Mouse (Mus musculus): Measurements from ENCODE around the gene Icmt. TPM values are rescaled to one million over a fixed set of nuclear protein-coding genes. Genes with fewer than 3 reads are reported as not detected.

Gene Icmt
- polyA plus RNA-seq, 1 experiment from 2014 or later, result 26.9 TPM

DNA sequence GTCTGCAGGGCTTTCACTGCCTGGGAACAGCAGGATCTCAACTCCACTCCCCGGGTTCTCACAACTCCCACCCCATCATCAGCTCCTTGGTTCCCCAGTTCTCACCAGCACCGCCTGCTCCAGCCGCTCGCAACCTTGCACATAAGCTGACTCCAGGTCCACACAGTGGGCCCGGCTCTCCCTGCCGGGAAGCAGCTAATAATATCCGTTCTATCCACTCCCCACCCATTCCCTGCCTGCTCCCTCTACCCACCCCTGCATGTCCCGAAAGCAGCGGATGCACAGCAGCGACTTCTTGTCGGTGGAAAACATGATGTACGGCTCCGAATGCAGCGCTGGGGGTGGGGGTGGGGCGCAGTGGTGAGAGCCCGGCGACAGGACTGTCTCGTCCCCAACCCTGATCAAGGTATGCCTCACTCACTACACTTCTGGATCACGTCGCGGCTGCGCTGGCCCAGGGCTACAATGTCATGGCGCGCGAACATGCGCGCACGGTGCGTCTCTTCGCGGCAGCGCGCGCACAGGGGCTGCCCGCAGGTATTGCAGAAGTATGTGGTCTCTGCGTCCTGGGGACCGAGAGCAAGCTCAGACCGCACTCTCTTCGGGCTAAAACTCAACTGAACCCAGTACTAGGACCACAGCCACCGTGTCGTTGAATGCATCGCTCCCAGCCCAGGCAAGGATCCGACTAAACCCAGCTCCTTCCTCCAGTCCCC is 18.6 kb downstream of the Icmt start:
- Histone ChIP-seq H3K27me3 (replicated peaks; ENCODE audit: control insufficient read depth, insufficient read depth, low read length) (peaks cover 83% of the 10 kb centered on the region), H3K4me1 (ENCODE audit: control insufficient read depth, insufficient read depth, low read length) (peaks cover 9% of the 10 kb centered on the region), H3K9ac (ENCODE audit: low read depth, low read length) (peak overlapping the region; percentile 34; the same call in 1 of the 2 replicates), H3K4me2 (ENCODE audit: low read depth, low read length) (peak overlapping the region; percentile 53), H3K4me3 (ENCODE audit: low read depth, low read length) (peak overlapping the region; percentile 35), H3K9me3 (ENCODE audit: control insufficient read depth, low read length) (no peaks in the 10 kb centered on the region), H3K27ac (replicated peaks; ENCODE audit: low read depth, low read length) (no peak overlapping the region), H3K36me3 (ENCODE audit: control insufficient read depth, insufficient read depth, low read length) (no peaks in the 10 kb centered on the region)
- DNase-seq (ENCODE audit: low spot score) (no peak), ATAC-seq (ENCODE audit: low read depth) (no peak)
- under 1% methylated on average over 43 of the region's 43 CpGs for WGBS

DNA sequence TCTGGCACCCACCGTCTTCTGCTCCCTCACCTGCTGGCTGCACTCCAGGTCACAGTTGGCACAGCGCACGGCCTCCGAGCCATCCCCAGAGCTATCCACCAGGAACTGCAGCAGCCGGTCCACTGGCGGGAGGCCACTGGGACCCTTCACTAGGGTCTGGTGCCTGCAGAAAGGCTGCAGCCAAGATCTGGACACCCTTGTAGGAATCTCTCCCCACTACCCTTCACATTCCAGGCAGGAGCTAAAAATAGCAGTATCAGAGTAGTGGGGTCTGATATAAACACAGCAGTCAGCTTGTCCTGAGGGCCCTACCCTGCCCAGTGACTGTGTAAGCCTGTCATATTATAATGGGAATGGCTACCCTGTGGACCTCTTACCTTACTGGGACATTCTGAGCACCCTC is 20.6 kb downstream of the Icmt start:
- H3K27me3 ChIP-seq (replicated peaks; ENCODE audit: control insufficient read depth, insufficient read depth, low read length), result peaks cover 63% of the 10 kb centered on the region
- ATAC-seq (ENCODE audit: low read depth) (no peak), DNase-seq (ENCODE audit: low spot score) (no peak)
- no peak overlapping the region for H3K9ac ChIP-seq (ENCODE audit: low read depth, low read length)
- peaks cover 6% of the 10 kb centered on the region; the same call in 1 of the 2 replicates for H3K4me1 ChIP-seq (ENCODE audit: control insufficient read depth, insufficient read depth, low read length)
- 83% methylated on average over 6 of the region's 6 CpGs for WGBS
- no peak overlapping the region for H3K4me2 ChIP-seq (ENCODE audit: low read depth, low read length)
- no peak overlapping the region for H3K4me3 ChIP-seq (ENCODE audit: low read depth, low read length)
- no peaks in the 10 kb centered on the region for H3K9me3 ChIP-seq (ENCODE audit: control insufficient read depth, low read length)
- H3K36me3 ChIP-seq (ENCODE audit: control insufficient read depth, insufficient read depth, low read length), result no peaks in the 10 kb centered on the region
- H3K27ac ChIP-seq (replicated peaks; ENCODE audit: low read depth, low read length), result no peak overlapping the region

DNA sequence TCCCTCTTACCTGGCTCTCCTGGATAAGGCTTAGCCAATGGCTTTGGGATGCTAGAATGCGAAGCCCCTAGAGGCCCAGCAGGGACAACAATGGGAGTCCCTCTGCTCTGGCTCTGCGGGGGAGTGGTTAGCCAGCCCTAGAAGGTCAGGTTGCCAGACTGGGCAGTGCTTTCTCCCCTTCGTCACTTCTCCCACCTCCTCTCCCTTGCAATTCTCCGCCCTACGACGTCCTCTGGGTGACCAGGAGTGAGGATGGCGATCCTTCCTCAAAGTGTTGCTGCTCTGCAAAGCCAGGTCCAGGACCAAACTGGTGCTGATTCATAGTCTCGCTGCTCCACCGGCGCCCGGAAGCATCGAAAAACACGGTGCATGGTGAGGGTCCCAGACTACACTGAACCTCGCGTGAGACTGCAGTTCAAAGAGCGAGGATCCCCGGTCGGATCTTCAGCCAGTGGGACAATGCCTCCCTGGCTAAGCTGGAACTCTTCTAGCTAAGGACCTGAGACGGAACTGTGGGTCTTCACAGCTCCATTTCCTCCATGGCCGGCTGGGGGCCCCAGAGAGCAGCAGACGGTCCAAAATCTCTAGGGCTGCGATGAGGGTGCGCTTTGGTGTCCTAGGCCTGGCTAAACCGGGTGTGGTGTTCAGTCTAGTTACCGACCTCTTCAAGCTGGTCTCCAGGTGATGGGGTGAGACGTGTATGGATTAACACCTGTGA is 21.6 kb downstream of the Icmt start, which contains the start of gene Rnf207:
Rnf207 (minus strand) TSS at position 477 of the 718 bp plus-strand sequence.
- H3K9me3 ChIP-seq (ENCODE audit: control insufficient read depth, low read length), result no peaks in the 10 kb centered on the region
- H3K36me3 ChIP-seq (ENCODE audit: control insufficient read depth, insufficient read depth, low read length), result no peaks in the 10 kb centered on the region
- DNase-seq (ENCODE audit: low spot score), result no peak
- H3K4me2 ChIP-seq (ENCODE audit: low read depth, low read length), result peak within 1 kb of the TSS; percentile 47
- no peak within 1 kb of the TSS; the same call in 1 of the 2 replicates for H3K9ac ChIP-seq (ENCODE audit: low read depth, low read length)
- ATAC-seq (ENCODE audit: low read depth), result no peak
- H3K27me3 ChIP-seq (replicated peaks; ENCODE audit: control insufficient read depth, insufficient read depth, low read length), result peaks cover 53% of the 10 kb centered on the region
- 4% methylated on average over 26 of the region's 26 CpGs for WGBS
- peaks cover under 1% of the 10 kb centered on the region; the same call in 1 of the 2 replicates for H3K4me1 ChIP-seq (ENCODE audit: control insufficient read depth, insufficient read depth, low read length)
- H3K4me3 ChIP-seq (ENCODE audit: low read depth, low read length), result peak within 1 kb of the TSS; percentile 10; the same call in 1 of the 2 replicates
- no peak within 1 kb of the TSS for H3K27ac ChIP-seq (replicated peaks; ENCODE audit: low read depth, low read length)

DNA sequence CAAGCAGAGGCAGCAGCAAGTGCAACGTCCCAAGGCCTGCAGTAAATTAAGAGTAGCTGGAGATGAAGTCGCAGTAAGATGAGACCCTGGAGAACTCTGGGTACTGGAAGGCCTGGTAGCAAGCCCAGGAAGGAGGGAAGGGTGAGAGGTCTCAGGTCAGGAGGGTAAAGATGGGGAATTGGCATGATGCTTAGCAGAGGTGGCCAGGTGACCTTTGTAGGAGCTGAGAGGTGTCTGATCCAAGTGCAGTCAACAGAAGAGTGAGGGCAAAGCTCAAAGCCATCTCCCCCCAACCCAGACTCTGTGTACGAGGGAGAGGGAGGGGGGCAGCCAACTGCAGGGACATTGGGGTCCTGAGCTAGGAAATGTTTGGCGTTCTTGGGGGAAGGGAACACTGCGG is 24.4 kb downstream of the Icmt start:
- Histone ChIP-seq H3K9ac (ENCODE audit: low read depth, low read length) (no peak overlapping the region), H3K4me2 (ENCODE audit: low read depth, low read length) (no peak overlapping the region), H3K36me3 (ENCODE audit: control insufficient read depth, insufficient read depth, low read length) (no peaks in the 10 kb centered on the region), H3K9me3 (ENCODE audit: control insufficient read depth, low read length) (no peaks in the 10 kb centered on the region), H3K4me1 (ENCODE audit: control insufficient read depth, insufficient read depth, low read length) (peaks cover 1% of the 10 kb centered on the region; the same call in 1 of the 2 replicates), H3K27me3 (replicated peaks; ENCODE audit: control insufficient read depth, insufficient read depth, low read length) (peaks cover 26% of the 10 kb centered on the region), H3K4me3 (ENCODE audit: low read depth, low read length) (no peak overlapping the region), H3K27ac (replicated peaks; ENCODE audit: low read depth, low read length) (no peak overlapping the region)
- 45% methylated on average over 5 of the region's 5 CpGs for WGBS
- no peak for ATAC-seq (ENCODE audit: low read depth)
- no peak for DNase-seq (ENCODE audit: low spot score)

DNA sequence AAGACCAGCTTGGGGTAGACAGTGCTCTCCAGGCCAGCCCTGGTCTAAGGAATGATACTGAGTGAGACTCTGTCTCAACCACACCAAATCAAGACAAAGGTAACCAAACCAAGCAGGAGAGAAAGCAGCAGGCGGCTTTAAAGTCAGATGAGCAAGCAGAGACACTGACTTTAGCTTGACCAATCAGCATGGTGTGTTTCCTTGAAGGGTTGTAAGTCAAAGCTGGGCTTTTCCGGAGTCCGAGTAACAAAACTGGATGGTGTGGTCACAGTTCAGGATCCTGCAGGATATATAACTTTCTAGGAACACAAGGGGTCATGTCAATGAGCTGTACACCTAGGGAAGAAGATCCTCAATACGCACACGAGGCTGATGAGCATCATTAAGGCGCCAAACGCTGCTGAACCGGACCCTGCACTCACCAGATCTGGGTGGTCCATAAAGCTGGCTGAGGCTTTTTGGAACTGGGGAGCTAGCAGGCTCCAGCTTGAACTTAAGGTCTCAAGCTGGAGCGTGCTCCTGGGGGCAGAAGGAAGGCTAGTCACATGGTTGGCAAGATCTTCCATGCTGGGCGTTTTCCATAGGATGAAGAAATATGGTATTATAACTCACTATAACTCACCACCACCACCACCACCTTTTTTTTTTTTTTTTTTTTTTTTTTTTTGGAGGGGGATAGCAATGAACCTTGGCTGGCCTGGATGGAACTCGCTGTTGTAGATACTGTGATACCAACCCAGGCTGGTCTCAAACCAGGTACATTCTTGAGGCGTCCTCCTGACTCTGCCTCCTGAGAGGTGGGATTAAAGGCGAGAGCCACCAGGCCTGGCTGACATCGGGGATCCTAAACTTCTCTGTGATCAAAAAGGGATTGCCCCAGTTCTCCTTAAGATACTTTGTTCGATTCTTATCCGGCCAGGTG is 27.9 kb downstream of the Icmt start:
- no peaks in the 10 kb centered on the region for H3K27me3 ChIP-seq (replicated peaks; ENCODE audit: control insufficient read depth, insufficient read depth, low read length)
- WGBS, result 54% methylated on average over 16 of the region's 16 CpGs
- H3K9me3 ChIP-seq (ENCODE audit: control insufficient read depth, low read length), result no peaks in the 10 kb centered on the region
- peaks cover 12% of the 10 kb centered on the region for H3K4me1 ChIP-seq (ENCODE audit: control insufficient read depth, insufficient read depth, low read length)
- no peak for DNase-seq (ENCODE audit: low spot score)
- H3K9ac ChIP-seq (ENCODE audit: low read depth, low read length), result peak overlapping the region; percentile 45; the same call in 1 of the 2 replicates
- H3K4me2 ChIP-seq (ENCODE audit: low read depth, low read length), result peak overlapping the region; percentile 46
- no peak overlapping the region; the same call in 1 of the 2 replicates for H3K27ac ChIP-seq (replicated peaks; ENCODE audit: low read depth, low read length)
- peaks cover 25% of the 10 kb centered on the region for H3K36me3 ChIP-seq (ENCODE audit: control insufficient read depth, insufficient read depth, low read length)
- peak overlapping the region; percentile 99 for H3K4me3 ChIP-seq (ENCODE audit: low read depth, low read length)
- peak; percentile 13; the same call in 1 of the 2 replicates for ATAC-seq (ENCODE audit: low read depth)

DNA sequence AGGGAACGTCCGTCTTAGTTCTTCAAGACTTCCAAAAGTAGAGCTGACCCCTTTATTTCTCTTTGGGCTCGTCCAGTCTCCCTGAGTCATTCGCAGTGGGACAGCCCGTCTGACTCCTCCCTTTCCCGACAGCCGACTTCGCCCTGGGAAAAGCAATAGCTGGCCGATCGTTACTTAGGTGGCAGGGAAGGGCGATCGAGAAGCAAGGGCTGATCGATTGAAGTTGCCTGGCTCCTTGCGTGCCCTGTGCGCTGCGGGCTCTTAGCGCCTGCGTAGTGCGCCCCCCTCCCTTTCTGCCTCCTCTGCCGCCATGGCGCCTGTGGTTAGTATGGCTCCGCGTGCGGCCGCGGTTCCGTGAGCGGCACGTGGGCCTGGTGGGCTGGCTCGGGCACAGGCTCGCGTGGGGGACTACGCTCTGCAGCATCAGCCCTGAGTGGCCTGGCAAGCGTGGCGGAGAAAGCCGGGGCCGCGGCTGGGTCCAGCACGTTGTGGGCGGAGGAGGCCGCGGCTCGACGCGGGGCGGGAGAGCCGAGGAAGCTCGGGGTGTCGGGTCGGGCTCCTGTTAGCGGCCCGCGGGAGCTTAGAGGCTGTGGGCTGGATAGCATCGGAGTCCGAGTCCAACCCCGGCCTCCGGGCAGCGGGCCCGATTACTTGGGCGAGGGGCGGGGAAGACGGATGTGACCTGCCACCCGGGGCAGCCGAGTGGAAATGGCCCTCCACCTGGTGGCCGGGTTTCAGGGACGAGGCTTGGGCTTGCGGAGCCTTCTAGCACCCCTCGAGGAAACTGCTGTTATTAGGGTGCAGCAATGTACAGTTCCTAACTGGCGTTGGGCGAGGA is 28.8 kb downstream of the Icmt start, which contains the start of gene Rpl22:
Rpl22 (plus strand) TSS at position 169 of the 838 bp plus-strand sequence.
- 0% methylated on average over 30 of the region's 70 CpGs for WGBS
- Histone ChIP-seq H3K9ac (ENCODE audit: low read depth, low read length) (peak within 1 kb of the TSS; percentile 98), H3K4me1 (ENCODE audit: control insufficient read depth, insufficient read depth, low read length) (peaks cover 12% of the 10 kb centered on the region), H3K27ac (replicated peaks; ENCODE audit: low read depth, low read length) (peak within 1 kb of the TSS; percentile 77), H3K27me3 (replicated peaks; ENCODE audit: control insufficient read depth, insufficient read depth, low read length) (no peaks in the 10 kb centered on the region), H3K4me2 (ENCODE audit: low read depth, low read length) (peak within 1 kb of the TSS; percentile 82), H3K36me3 (ENCODE audit: control insufficient read depth, insufficient read depth, low read length) (peaks cover 34% of the 10 kb centered on the region), H3K4me3 (ENCODE audit: low read depth, low read length) (peak within 1 kb of the TSS; percentile 99), H3K9me3 (ENCODE audit: control insufficient read depth, low read length) (no peaks in the 10 kb centered on the region)
- peak; percentile 99 for DNase-seq (ENCODE audit: low spot score)
- peak; percentile 98 for ATAC-seq (ENCODE audit: low read depth)

DNA sequence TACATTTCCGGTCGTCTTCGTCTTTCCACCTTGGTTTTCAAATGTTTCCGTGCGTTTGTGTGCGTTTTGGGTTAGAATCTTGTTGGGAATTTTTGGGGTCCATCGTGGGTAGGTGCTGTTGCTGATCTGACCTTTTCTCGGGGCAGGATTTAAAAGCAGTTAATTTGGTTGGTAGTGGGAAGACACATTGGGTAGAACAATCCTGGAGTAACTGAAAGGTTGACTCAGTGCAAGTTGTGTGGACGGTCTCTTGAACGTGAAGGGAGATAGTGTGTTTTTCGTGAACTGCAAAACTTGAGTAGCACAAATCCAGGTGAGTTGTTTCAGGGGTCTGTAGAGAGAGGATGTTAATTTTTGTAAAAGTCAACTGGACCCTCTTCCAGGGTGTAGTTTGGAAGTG is 29.5 kb downstream of the Icmt start:
- no peaks in the 10 kb centered on the region for H3K9me3 ChIP-seq (ENCODE audit: control insufficient read depth, low read length)
- peak overlapping the region; percentile 99 for H3K4me3 ChIP-seq (ENCODE audit: low read depth, low read length)
- no peak for DNase-seq (ENCODE audit: low spot score)
- H3K4me2 ChIP-seq (ENCODE audit: low read depth, low read length), result peak overlapping the region; percentile 82
- H3K27me3 ChIP-seq (replicated peaks; ENCODE audit: control insufficient read depth, insufficient read depth, low read length), result no peaks in the 10 kb centered on the region
- H3K4me1 ChIP-seq (ENCODE audit: control insufficient read depth, insufficient read depth, low read length), result peaks cover 12% of the 10 kb centered on the region
- H3K36me3 ChIP-seq (ENCODE audit: control insufficient read depth, insufficient read depth, low read length), result peaks cover 41% of the 10 kb centered on the region
- ATAC-seq (ENCODE audit: low read depth), result no peak
- peak overlapping the region; percentile 77; the same call in 1 of the 2 replicates for H3K27ac ChIP-seq (replicated peaks; ENCODE audit: low read depth, low read length)
- WGBS, result 1% methylated on average over 11 of the region's 11 CpGs
- H3K9ac ChIP-seq (ENCODE audit: low read depth, low read length), result peak overlapping the region; percentile 98
